Mouse (Mus musculus) right cerebral cortex, adult 2 months (tissue): ENCODE results near the gene Tubal3.

Source experiments
- DNase-seq, 2 experiments: peaks; one replicate each; pipeline ENCODE4 v3.0.0; 2021 to 2022; ENCODE audit warnings: low spot score in 2 of 2

Gene Tubal3

GRCm38 (mm10) chr13:3924483-3924882 is 6.4 kb downstream of the Tubal3 start:
- DNase-seq: no peak

DNA sequence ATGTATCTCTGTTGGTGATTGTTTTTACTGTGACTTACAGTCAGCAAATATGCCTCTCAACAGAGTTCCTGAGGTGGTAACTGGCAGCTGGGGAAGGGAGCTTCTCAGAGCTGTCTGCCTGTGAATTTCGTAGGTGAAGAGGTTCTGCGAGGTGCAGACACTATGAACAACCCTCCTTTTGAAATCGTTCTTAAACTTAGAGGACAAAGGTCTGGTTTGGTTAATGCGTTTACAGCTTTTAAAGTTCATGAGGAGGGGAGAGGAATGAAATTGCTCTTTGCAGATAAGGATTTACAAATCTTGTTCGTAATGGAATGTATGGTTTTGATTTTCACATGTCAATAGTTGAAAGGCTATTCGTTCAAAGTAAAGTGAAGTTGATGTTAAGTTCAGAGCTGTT is 7.6 kb downstream of the Tubal3 start:
- no peak for DNase-seq

DNA sequence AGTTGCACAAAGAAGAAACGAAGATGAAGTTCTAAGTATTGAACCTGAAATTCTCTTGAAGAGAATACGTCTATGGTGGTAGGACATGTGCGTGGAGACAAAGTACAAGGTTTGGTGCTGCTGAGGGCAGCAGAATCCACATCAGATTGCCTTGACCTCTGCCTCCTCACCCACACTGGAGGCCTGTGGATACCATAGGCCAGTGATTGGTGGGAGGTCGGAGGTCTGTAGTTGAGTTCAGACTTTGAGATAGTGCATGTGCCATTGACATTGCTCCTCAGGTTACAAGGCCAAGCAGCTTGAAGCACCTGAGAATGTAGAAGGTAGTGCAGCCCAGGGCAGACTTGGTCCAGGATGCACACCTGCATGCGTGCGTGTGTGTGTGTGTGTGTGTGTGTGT is 8.0 kb downstream of the Tubal3 start:
- DNase-seq: no peak

DNA sequence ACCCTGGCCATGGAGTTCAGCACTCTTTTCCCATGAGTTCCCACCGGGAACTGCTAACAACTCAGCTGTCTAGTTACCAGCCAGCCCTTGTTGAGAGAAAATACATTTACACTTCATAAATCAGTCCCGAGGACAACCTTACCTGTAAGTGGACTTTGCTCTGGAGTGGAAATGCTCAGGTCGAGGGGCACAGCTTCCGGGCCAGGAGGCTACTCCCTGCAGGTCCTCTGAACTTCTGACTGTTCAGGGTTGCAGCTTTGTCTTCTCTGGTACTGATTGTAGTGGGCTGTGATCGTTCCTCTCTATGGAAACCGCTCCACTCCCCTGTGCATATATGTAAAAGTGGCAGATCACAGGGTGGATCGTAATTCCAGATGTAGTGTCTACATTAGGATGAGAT is 26.6 kb downstream of the Tubal3 start:
- no peak for DNase-seq

DNA sequence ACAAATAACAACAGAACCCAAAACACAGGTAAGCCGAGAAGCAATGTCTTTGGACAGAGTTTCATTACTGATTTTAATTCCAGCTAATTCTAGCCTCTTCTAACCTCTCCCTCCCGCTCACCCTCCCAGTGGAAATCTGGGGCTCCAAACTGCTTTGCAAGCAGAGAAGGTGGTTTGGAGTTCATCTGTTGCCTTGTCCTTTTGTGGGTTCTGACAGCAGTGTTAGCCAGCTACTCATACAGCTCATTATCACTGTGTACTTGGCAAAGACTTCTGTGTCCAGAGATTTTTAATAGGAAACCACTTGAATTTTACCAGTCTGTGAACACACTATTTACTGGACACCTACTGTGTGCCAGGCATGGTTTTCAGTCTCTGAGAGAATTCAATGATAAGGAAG is 27.2 kb downstream of the Tubal3 start, which contains the start of gene Ucn3:
Gene Ucn3, minus strand, starts transcription at position 101 of the 400 bp plus-strand sequence.
- no peak for DNase-seq

DNA sequence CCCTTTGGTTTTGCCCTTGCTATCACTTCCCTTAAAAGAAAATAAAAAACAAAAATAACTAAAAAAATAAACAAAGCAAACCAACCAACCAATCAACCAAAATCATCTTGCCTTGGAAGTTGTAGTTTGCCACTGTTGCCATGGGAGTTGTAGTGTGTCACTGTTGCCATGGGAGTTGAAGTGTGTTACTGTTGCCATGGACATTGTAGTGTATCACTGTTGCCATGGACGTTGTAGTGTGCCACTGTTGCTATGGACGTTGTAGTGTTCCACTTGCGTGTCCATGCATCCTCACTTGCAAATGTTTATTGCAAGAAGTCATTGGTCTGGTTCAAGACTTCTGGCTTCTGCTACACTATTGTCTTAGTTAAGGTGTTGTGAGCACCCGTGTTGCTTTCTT is 29.2 kb downstream of the Tubal3 start:
- no peak for DNase-seq

DNA sequence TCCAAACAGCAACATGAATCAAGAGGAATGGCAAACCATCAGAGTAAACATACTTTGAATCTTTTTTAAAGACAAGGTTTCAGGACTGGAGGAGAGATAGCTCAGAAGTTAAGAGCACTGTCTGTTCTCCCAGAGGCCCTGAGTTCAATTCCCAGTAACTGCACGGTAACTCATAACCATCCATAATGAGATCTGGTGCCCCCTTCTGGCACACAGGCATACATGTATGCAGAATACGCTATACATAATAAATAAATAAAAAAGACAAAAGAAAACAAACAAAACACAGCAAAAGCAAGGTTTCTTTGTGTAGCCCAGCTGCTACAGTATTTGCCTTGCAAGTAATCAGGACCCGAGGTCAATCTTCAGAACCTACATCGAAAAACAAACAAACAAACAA is 31.4 kb downstream of the Tubal3 start:
- no peak for DNase-seq

DNA sequence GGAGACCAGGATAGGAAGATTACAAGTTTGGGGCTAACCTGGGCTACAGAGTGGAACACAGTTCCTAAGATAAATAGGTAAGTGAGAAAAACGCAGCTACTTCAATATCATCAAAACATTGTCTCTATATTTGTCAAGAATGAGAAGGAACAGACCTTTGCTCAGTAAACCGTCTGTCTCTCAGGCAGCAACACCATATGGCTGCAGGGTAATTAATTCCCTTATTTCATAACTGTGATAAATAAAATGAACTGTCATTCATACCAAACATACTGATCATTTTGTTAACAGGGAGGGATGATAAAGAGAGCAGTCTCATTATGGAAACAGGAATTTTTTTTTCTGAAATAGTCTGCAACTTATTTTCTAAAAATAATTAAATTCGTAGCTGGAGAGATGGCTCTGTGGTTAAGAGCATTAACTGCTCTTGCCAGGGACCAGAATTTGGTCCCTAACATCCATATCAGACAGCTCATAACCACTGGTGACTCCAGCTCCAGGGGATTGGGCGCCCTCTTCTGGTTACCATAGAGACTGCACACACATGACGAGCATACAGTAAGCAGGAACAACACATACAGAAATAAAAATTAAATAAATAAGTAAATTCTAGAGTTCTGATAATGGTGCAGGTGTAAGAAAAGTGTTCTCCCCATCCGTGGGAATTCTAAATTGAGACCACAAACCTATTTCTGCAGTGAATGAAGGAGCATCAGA is 33.3 kb downstream of the Tubal3 start:
- no peak for DNase-seq

- DNase-seq: no peak
These were observed 50.8 kb downstream of the Tubal3 start for GRCm38 (mm10) chr13:3968849-3969248.
